Comparison of ENCODE assay signal across 7 mouse cellular contexts in the genomic region with DNA sequence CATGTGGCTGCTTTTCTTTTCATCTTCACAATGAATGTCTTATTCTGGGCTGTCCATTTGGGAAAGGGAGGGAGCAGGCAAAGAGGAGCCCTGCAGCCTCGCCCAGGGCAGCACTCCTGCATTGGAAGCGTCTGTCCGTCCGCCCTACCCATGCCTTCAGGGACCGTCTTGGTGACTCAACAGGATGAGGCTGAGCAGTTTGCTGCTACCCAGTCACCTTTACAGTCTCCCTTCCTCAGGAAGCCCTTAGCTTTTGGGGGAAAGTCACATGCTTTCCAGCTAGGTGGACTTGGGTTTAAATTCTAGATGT. TPM values are rescaled to one million over a fixed set of nuclear protein-coding genes. Genes with fewer than 3 reads are reported as not detected.
DNase-seq lines count a peak whose midpoint lies in the region; ATAC-seq and TF ChIP-seq lines count a peak whose summit lies in the region.

No protein-coding gene starts in this region.

- DNase-seq in left cerebral cortex, adult 2 months (ENCODE audit: extremely low spot score in 1 of 2, low spot score in 2 of 2) = no peak
- DNase-seq in left cerebral cortex, postnatal 25 days (ENCODE audit: low spot score in 2 of 2) = no peak
- no peak for DNase-seq in hindbrain, embryonic 14.5 days (ENCODE audit: low spot score)
- DNase-seq in spleen, postnatal 14 days (ENCODE audit: low spot score in 2 of 2) = no peak
- no peak for DNase-seq in embryo, embryonic 10.5 days (ENCODE audit: low spot score)

- intact Hi-C loops in left cerebral cortex, adult 2 months (cut with DNase I) = no loop called here
- intact Hi-C loops in left cerebral cortex, postnatal 25 days (cut with DNase I) = no loop called here

- no peak overlapping the region for H3K4me3 ChIP-seq in left cerebral cortex, adult 2 months
- H3K4me3 ChIP-seq in embryonic facial prominence, embryonic 13.5 days = no peak overlapping the region
- H3K4me3 ChIP-seq in hindbrain, embryonic 14.5 days (replicated peaks; ENCODE audit: low read length) = no peak overlapping the region
- no peak overlapping the region for H3K4me3 ChIP-seq in neural tube, embryonic 13.5 days

- H3K4me1 ChIP-seq in embryonic facial prominence, embryonic 13.5 days = peaks cover 30% of the 10 kb centered on the region
- peaks cover 18% of the 10 kb centered on the region for H3K4me1 ChIP-seq in hindbrain, embryonic 14.5 days (replicated peaks; ENCODE audit: control insufficient read depth, insufficient read depth, low read length)
- H3K4me1 ChIP-seq in neural tube, embryonic 13.5 days (replicated peaks) = peaks cover 33% of the 10 kb centered on the region

- H3K27ac ChIP-seq in left cerebral cortex, adult 2 months = peak overlapping the region; percentile 78
- H3K27ac ChIP-seq in embryonic facial prominence, embryonic 13.5 days = 0 out of 2 replicates have a peak overlapping the region, but pooled peaks have one; percentile 23
- peak overlapping the region; percentile 58; the same call in 1 of the 2 replicates for H3K27ac ChIP-seq in hindbrain, embryonic 14.5 days
- peak overlapping the region; percentile 77 for H3K27ac ChIP-seq in neural tube, embryonic 13.5 days (replicated peaks)

- TF ChIP-seq CTCF in left cerebral cortex, adult 2 months (IDR thresholded peaks at IDR 0.05) = no peak

- no peaks in the 10 kb centered on the region for H3K9me3 ChIP-seq in embryonic facial prominence, embryonic 13.5 days
- no peaks in the 10 kb centered on the region for H3K9me3 ChIP-seq in hindbrain, embryonic 14.5 days (ENCODE audit: control insufficient read depth, low read length)
- H3K9me3 ChIP-seq in neural tube, embryonic 13.5 days = no peaks in the 10 kb centered on the region

- H3K27me3 ChIP-seq in embryonic facial prominence, embryonic 13.5 days = no peaks in the 10 kb centered on the region
- H3K27me3 ChIP-seq in hindbrain, embryonic 14.5 days (ENCODE audit: control insufficient read depth, insufficient read depth, low read length) = no peaks in the 10 kb centered on the region
- H3K27me3 ChIP-seq in neural tube, embryonic 13.5 days = no peaks in the 10 kb centered on the region

- H3K9ac ChIP-seq in embryonic facial prominence, embryonic 13.5 days = no peak overlapping the region
- no peak overlapping the region for H3K9ac ChIP-seq in hindbrain, embryonic 14.5 days
- H3K9ac ChIP-seq in neural tube, embryonic 13.5 days = 0 out of 2 replicates have a peak overlapping the region, but pooled peaks have one; percentile 26

- ATAC-seq in embryonic facial prominence, embryonic 13.5 days (ENCODE audit: insufficient number of reproducible peaks, insufficient read depth, low FRiP score, low TSS enrichment, low read depth) = no peak
- no peak for ATAC-seq in hindbrain, embryonic 14.5 days (ENCODE audit: low FRiP score)
- ATAC-seq in neural tube, embryonic 13.5 days (ENCODE audit: low read depth) = no peak

- WGBS in embryonic facial prominence, embryonic 13.5 days = 38% methylated on average over 5 of the region's 5 CpGs
- WGBS in hindbrain, embryonic 14.5 days = 56% methylated on average over 5 of the region's 5 CpGs
- WGBS in neural tube, embryonic 13.5 days = 41% methylated on average over 5 of the region's 5 CpGs

- 0 out of 2 replicates have a peak, but pooled peaks cover 3% of the 10 kb centered on the region for H3K36me3 ChIP-seq in embryonic facial prominence, embryonic 13.5 days
- H3K36me3 ChIP-seq in hindbrain, embryonic 14.5 days (replicated peaks; ENCODE audit: control insufficient read depth, insufficient read depth) = no peaks in the 10 kb centered on the region; the same call in 1 of the 2 replicates
- 0 out of 2 replicates have a peak, but pooled peaks cover 4% of the 10 kb centered on the region for H3K36me3 ChIP-seq in neural tube, embryonic 13.5 days

- no peak overlapping the region for H3K4me2 ChIP-seq in embryonic facial prominence, embryonic 13.5 days
- H3K4me2 ChIP-seq in hindbrain, embryonic 14.5 days (replicated peaks) = no peak overlapping the region
- H3K4me2 ChIP-seq in neural tube, embryonic 13.5 days = no peak overlapping the region

RNA-seq across cellular contexts. Expression of a gene that starts 16.4 kb away (rescaled TPM):
- 10 to 100 TPM; 16.5 to 18.7 TPM for total RNA-seq in left cerebral cortex, adult 2 months (2021)
- total RNA-seq in left cerebral cortex, postnatal 25 days (2021) = 10 to 100 TPM; 13.1 to 13.5 TPM
- 17.2 and 19.6 TPM in 2 replicates for polyA plus RNA-seq in embryonic facial prominence, embryonic 13.5 days (2015; fragmentation: Nextera tagmentation; extraction: Ambion mirVana)
- 29.6 and 30.6 TPM in 2 replicates for polyA plus RNA-seq in hindbrain, embryonic 14.5 days (2014; fragmentation: Nextera tagmentation; extraction: Ambion mirVana)
- 34.7 and 40.6 TPM in 2 replicates for polyA plus RNA-seq in neural tube, embryonic 13.5 days (2015; fragmentation: Nextera tagmentation; extraction: Ambion mirVana)

Comparison
In these comparisons a context has a peak if more than half of its experiments do, and no peak if none do; other contexts are left out.
1. H3K27ac ChIP-seq: peak in every context shown above with its lines; median percentile 78 in left cerebral cortex, adult 2 months; 77 in neural tube, embryonic 13.5 days; 58 in hindbrain, embryonic 14.5 days; 23 in embryonic facial prominence, embryonic 13.5 days.